Mouse (Mus musculus) heart, embryonic 11.5 days (tissue): ENCODE results near the gene Ypel1. TPM values are rescaled to one million over a fixed set of nuclear protein-coding genes. Genes with fewer than 3 reads are reported as not detected.

Experiments
- ATAC-seq: fragments of 200-750 bp; cut with Nextera tagmentation; replicated peaks from 2 replicates; pipeline ENCODE4 v1.8.0; 2017; ENCODE audit warnings: moderate library complexity; ENCODE audit not compliant: insufficient number of reproducible peaks, low FRiP score, low TSS enrichment
- H3K27ac ChIP-seq: fragments of 300-500 bp; sonication (generic); 2 replicates; pipeline ENCODE4 v1.5.1; 2014; ENCODE audit warnings: mild to moderate bottlenecking, low read depth, low read length
- H3K27me3 ChIP-seq: fragments of 300-500 bp; sonication (generic); 2 replicates; pipeline ENCODE4 v1.6.1; 2014; ENCODE audit warnings: mild to moderate bottlenecking, low read length, mixed read lengths; ENCODE audit not compliant: control insufficient read depth, insufficient read depth
- H3K36me3 ChIP-seq: fragments of 300-500 bp; sonication (generic); 2 replicates; pipeline ENCODE4 v1.6.1; 2014; ENCODE audit warnings: mild to moderate bottlenecking, low read length, moderate library complexity, mixed read lengths; ENCODE audit not compliant: control insufficient read depth, insufficient read depth
- H3K4me1 ChIP-seq: fragments of 300-500 bp; sonication (generic); 2 replicates; pipeline ENCODE4 v1.6.1; 2014; ENCODE audit warnings: low read length; ENCODE audit not compliant: control insufficient read depth, insufficient read depth
- H3K4me2 ChIP-seq: fragments of 300-500 bp; sonication (generic); 2 replicates; pipeline ENCODE4 v1.6.1; 2014; ENCODE audit warnings: mild to moderate bottlenecking, moderate library complexity
- H3K4me3 ChIP-seq: fragments of 300-500 bp; sonication (generic); 2 replicates; pipeline ENCODE4 v1.5.1; 2014; ENCODE audit warnings: low read depth, low read length
- H3K9ac ChIP-seq: fragments of 300-500 bp; sonication (generic); 2 replicates; pipeline ENCODE4 v1.6.1; 2014; ENCODE audit warnings: mild to moderate bottlenecking, low read depth, low read length, moderate library complexity
- H3K9me3 ChIP-seq: fragments of 300-500 bp; sonication (generic); replicated peaks from 2 replicates; pipeline ENCODE4 v1.6.1; 2016; ENCODE audit warnings: low read length; ENCODE audit not compliant: control insufficient read depth
- WGBS: fragments of 180-500 bp; shearing (Covaris S2); extraction: QIAGEN DNeasy Blood & Tissue Kit; methylation state at CpG from one replicate; pipeline ENCODE4 v1.1.7; 2014; ENCODE audit not compliant: insufficient replicate concordance; 5-methylcytosine and 5-hydroxymethylcytosine counted together
- polyA plus RNA-seq: library from polyadenylated mRNA; unstranded; fragments of >200 nt; fragmentation: Nextera tagmentation; extraction: Ambion mirVana; gene quantifications from 2 replicates; pipeline ENCODE4 v1.2.1, GENCODE M21; 2014

Gene Ypel1
- polyA plus RNA-seq, 1 experiment from 2014 or later: 20.1 TPM

GRCm38 (mm10) chr16:17049886-17050285, 19.6 kb upstream of the Ypel1 start:
- peaks cover 4% of the 10 kb centered on the region; the same call in 1 of the 2 replicates for H3K36me3 ChIP-seq
- WGBS: 94% methylated on average over 1 of the region's 1 CpGs
- H3K9ac ChIP-seq: no peak overlapping the region
- H3K4me2 ChIP-seq: no peak overlapping the region
- H3K27ac ChIP-seq: no peak overlapping the region
- 0 out of 2 replicates have a peak, but pooled peaks cover 2% of the 10 kb centered on the region for H3K4me1 ChIP-seq
- no peak overlapping the region for H3K4me3 ChIP-seq
- no peaks in the 10 kb centered on the region for H3K27me3 ChIP-seq
- no peak for ATAC-seq
- H3K9me3 ChIP-seq: no peaks in the 10 kb centered on the region

- no peak overlapping the region for H3K4me3 ChIP-seq
- ATAC-seq: no peak
- 70% methylated on average over 7 of the region's 7 CpGs for WGBS
- no peaks in the 10 kb centered on the region for H3K27me3 ChIP-seq
- no peaks in the 10 kb centered on the region for H3K9me3 ChIP-seq
- no peak overlapping the region for H3K4me2 ChIP-seq
- H3K9ac ChIP-seq: no peak overlapping the region
- H3K36me3 ChIP-seq: peaks cover 4% of the 10 kb centered on the region; the same call in 1 of the 2 replicates
- H3K4me1 ChIP-seq: 0 out of 2 replicates have a peak, but pooled peaks cover 2% of the 10 kb centered on the region
- no peak overlapping the region for H3K27ac ChIP-seq
Measured at GRCm38 (mm10) chr16:17052087-17052486, 17.4 kb upstream of the Ypel1 start.

DNA sequence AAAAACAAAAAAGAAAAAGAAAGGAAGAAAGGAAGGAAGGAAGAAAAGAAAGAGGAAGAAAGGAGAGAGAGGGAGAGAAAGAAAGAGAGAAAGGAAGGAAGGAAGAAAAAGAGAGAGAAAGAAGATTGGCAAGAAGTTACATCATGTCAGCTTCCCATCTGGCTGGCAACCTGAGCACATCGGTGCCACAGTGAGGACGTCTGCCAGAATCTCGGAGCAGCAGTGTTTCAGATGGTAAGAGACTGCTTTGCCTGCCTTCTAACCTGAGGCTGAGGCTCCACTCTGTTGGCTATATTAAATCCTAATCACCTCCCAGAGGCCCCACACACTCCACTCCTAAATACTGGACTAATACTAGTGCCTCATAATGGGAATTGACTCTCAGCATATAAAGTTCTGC, 15.6 kb upstream of the Ypel1 start:
- no peak overlapping the region for H3K27ac ChIP-seq
- H3K9ac ChIP-seq: no peak overlapping the region
- no peaks in the 10 kb centered on the region for H3K9me3 ChIP-seq
- no peak overlapping the region for H3K4me2 ChIP-seq
- 63% methylated on average over 3 of the region's 3 CpGs for WGBS
- ATAC-seq: no peak
- no peak overlapping the region for H3K4me3 ChIP-seq
- no peaks in the 10 kb centered on the region for H3K36me3 ChIP-seq
- no peaks in the 10 kb centered on the region for H3K27me3 ChIP-seq
- H3K4me1 ChIP-seq: 0 out of 2 replicates have a peak, but pooled peaks cover 2% of the 10 kb centered on the region

DNA sequence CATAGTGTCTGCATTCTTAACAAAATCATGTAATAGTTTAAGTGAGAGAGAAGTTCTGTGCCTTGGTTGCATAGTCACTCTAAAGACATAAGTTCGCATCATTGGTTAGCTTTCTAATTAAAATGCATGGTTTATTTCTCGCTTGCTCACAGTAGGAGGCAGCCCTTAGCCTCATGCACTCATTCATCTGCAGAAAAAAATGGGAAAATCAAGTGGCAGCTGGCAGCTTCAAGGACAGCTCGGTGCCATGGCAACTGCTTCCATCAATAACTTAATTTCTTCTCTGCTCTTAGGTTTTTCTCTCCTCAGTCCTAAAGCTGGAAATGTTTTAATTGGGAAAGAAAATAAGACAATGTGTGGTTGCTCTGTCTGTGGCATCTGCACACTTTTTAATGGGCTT, 13.9 kb upstream of the Ypel1 start:
- WGBS: 72% methylated on average over 3 of the region's 3 CpGs
- H3K4me3 ChIP-seq: no peak overlapping the region
- no peak overlapping the region for H3K4me2 ChIP-seq
- no peaks in the 10 kb centered on the region for H3K27me3 ChIP-seq
- H3K4me1 ChIP-seq: 0 out of 2 replicates have a peak, but pooled peaks cover 2% of the 10 kb centered on the region
- no peak for ATAC-seq
- no peak overlapping the region for H3K9ac ChIP-seq
- H3K9me3 ChIP-seq: no peaks in the 10 kb centered on the region
- H3K27ac ChIP-seq: no peak overlapping the region
- no peaks in the 10 kb centered on the region for H3K36me3 ChIP-seq

GRCm38 (mm10) chr16:17062338-17062737, 7.2 kb upstream of the Ypel1 start:
- Histone ChIP-seq H3K36me3 (no peaks in the 10 kb centered on the region), H3K27me3 (no peaks in the 10 kb centered on the region), H3K4me1 (no peaks in the 10 kb centered on the region), H3K4me2 (no peak overlapping the region), H3K9me3 (no peaks in the 10 kb centered on the region), H3K27ac (no peak overlapping the region), H3K9ac (no peak overlapping the region), H3K4me3 (no peak overlapping the region)
- ATAC-seq: no peak
- WGBS: 72% methylated on average over 1 of the region's 1 CpGs

DNA sequence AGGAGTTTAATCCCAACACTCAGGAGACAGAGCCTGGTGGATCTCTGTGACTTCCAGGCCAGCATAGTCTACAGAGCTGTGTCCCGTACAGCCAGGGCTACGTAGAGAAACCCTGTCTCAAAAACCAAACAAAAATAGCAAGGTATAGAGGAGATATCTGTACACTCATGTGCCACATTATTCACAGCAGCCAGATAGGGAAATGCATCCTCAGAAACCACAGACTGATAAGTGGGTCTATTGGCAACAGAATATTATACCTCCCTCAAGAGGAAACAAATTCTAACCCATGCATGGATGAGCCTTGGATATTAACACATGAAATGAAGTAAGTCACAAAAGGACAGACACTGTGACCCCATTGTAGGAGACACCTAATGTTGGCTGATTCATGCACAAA, 1.9 kb upstream of the Ypel1 start:
- Histone ChIP-seq H3K27ac (no peak overlapping the region), H3K9me3 (no peaks in the 10 kb centered on the region), H3K36me3 (no peaks in the 10 kb centered on the region), H3K27me3 (no peaks in the 10 kb centered on the region), H3K4me2 (no peak overlapping the region), H3K9ac (no peak overlapping the region), H3K4me1 (no peaks in the 10 kb centered on the region), H3K4me3 (no peak overlapping the region)
- 77% methylated on average over 2 of the region's 2 CpGs for WGBS
- ATAC-seq: no peak

DNA sequence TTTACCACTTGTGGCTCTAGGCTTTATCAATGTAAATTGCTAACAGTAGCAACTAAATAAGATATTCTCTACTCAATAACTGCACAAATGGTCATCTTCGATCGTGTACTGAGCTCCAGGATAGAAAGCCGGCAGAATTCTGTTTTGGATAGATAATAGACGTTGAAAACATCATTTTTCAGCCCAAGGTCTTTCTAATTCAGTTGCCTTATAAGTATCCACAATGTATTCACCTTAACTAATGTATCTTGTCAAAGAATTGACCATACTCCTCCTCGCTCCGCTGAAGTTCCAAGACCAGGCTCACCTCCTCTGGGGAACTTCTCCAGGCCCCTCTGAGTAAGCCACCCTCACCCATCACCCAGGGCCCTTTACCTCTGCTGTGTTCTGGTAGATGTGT, 1.2 kb downstream of the Ypel1 start:
- no peak overlapping the region for H3K9ac ChIP-seq

GRCm38 (mm10) chr16:17073000-17073399, 3.5 kb downstream of the Ypel1 start:
- Histone ChIP-seq H3K36me3 (peaks cover 7% of the 10 kb centered on the region; the same call in 1 of the 2 replicates), H3K4me1 (no peaks in the 10 kb centered on the region), H3K27me3 (no peaks in the 10 kb centered on the region), H3K27ac (no peak overlapping the region), H3K4me3 (no peak overlapping the region), H3K9me3 (0 out of 2 replicates have a peak, but pooled peaks cover 5% of the 10 kb centered on the region), H3K4me2 (no peak overlapping the region), H3K9ac (no peak overlapping the region)
- no peak for ATAC-seq
- 81% methylated on average over 7 of the region's 7 CpGs for WGBS

More for the DNA sequence above, 1.2 kb downstream of the Ypel1 start:
- Histone ChIP-seq H3K4me1 (no peaks in the 10 kb centered on the region), H3K9me3 (0 out of 2 replicates have a peak, but pooled peaks cover 2% of the 10 kb centered on the region), H3K4me3 (peak overlapping the region; percentile 77), H3K36me3 (peaks cover 7% of the 10 kb centered on the region; the same call in 1 of the 2 replicates), H3K4me2 (peak overlapping the region; percentile 80), H3K27ac (no peak overlapping the region), H3K27me3 (no peaks in the 10 kb centered on the region)
- 48% methylated on average over 6 of the region's 6 CpGs for WGBS
- no peak for ATAC-seq

- WGBS: 82% methylated on average over 2 of the region's 2 CpGs
- Histone ChIP-seq H3K9me3 (0 out of 2 replicates have a peak, but pooled peaks cover 5% of the 10 kb centered on the region), H3K9ac (no peak overlapping the region), H3K4me2 (no peak overlapping the region), H3K27me3 (no peaks in the 10 kb centered on the region), H3K4me3 (no peak overlapping the region), H3K27ac (no peak overlapping the region), H3K36me3 (peaks cover 7% of the 10 kb centered on the region; the same call in 1 of the 2 replicates), H3K4me1 (no peaks in the 10 kb centered on the region)
- no peak for ATAC-seq
Measured at GRCm38 (mm10) chr16:17076301-17076700, 6.8 kb downstream of the Ypel1 start.
